Mouse (Mus musculus) R1 (cell line): Measurements from ENCODE around the gene Fbxo44.
"Not testable (repeated sequence)": the region's sequence is repeated elsewhere in the genome, so short reads cannot be mapped to it uniquely, and the experiment has no call there.

Experiments
- DNase-seq: peaks from one replicate; pipeline ENCODE4 v3.0.0-alpha.2; 2018; ENCODE audit warnings: low read depth, low spot score

Fbxo44 gene

GRCm38 (mm10) chr4:148130561-148131413 is 29.5 kb downstream of the Fbxo44 start, which contains the start of gene Draxin:
Gene Draxin, minus strand, starts transcription at chr4:148130698.
- peak; percentile 67 for DNase-seq

- DNase-seq: no peak
These were observed 30.1 kb downstream of the Fbxo44 start, which contains the start of gene Mad2l2 for GRCm38 (mm10) chr4:148130133-148130532. Gene Mad2l2, plus strand, starts transcription at chr4:148130384.

- no peak for DNase-seq
These were observed 31.6 kb downstream of the Fbxo44 start for GRCm38 (mm10) chr4:148128672-148129071.

- no peak for DNase-seq
These were observed 32.0 kb downstream of the Fbxo44 start for GRCm38 (mm10) chr4:148128241-148128640.

- no peak for DNase-seq
These were observed 37.6 kb downstream of the Fbxo44 start for GRCm38 (mm10) chr4:148122694-148123066.

GRCm38 (mm10) chr4:148121982-148122693 is 38.1 kb downstream of the Fbxo44 start:
- DNase-seq: peak; percentile 60

- DNase-seq: no peak
These were observed 38.9 kb downstream of the Fbxo44 start for GRCm38 (mm10) chr4:148121362-148121761.

- no peak for DNase-seq
These were observed 39.7 kb downstream of the Fbxo44 start for GRCm38 (mm10) chr4:148120555-148120954.

- DNase-seq: not testable (repeated sequence)
These were observed 40.7 kb downstream of the Fbxo44 start for GRCm38 (mm10) chr4:148119578-148119977.

- DNase-seq: peak; percentile 78
These were observed 42.9 kb downstream of the Fbxo44 start for GRCm38 (mm10) chr4:148117392-148117791.

GRCm38 (mm10) chr4:148116657-148117056 is 43.6 kb downstream of the Fbxo44 start:
- peak; percentile 84 for DNase-seq

- peak; percentile 37 for DNase-seq
These were observed 44.8 kb downstream of the Fbxo44 start for GRCm38 (mm10) chr4:148115467-148115866.

GRCm38 (mm10) chr4:148114758-148115391 is 45.4 kb downstream of the Fbxo44 start:
- DNase-seq: peak; percentile 85

- no peak for DNase-seq
These were observed 47.8 kb downstream of the Fbxo44 start for GRCm38 (mm10) chr4:148112519-148112918.

GRCm38 (mm10) chr4:148109215-148109614 is 51.1 kb downstream of the Fbxo44 start:
- DNase-seq: no peak

GRCm38 (mm10) chr4:148108565-148109100 is 51.6 kb downstream of the Fbxo44 start:
- no peak for DNase-seq

GRCm38 (mm10) chr4:148107621-148108291 is 52.5 kb downstream of the Fbxo44 start:
- DNase-seq: peak; percentile 20

GRCm38 (mm10) chr4:148104146-148104545 is 56.1 kb downstream of the Fbxo44 start:
- DNase-seq: no peak
